Mouse (Mus musculus): ENCODE measurements around the gene Rcan2. TPM values are rescaled to one million over a fixed set of nuclear protein-coding genes. Genes with fewer than 3 reads are reported as not detected.
A peak's percentile ranks its signal among the peaks of the same experiment; 100 is the strongest.

Rcan2 gene
- polyA plus RNA-seq, 1 experiment = 96.2 TPM

- no peak for TF ChIP-seq POLR2A (IDR thresholded peaks at IDR 0.05; ENCODE audit: borderline replicate concordance, extremely low read depth, insufficient read depth, insufficient read length, poor library complexity, severe bottlenecking)
- no peak for TF ChIP-seq CTCF (IDR thresholded peaks at IDR 0.05; ENCODE audit: borderline replicate concordance, extremely low read depth, insufficient read depth, insufficient read length)
- no peak for DNase-seq (ENCODE audit: low read depth)
These were observed 26.1 kb downstream of the Rcan2 start for GRCm38 (mm10) chr17:43827261-43827660.

GRCm38 (mm10) chr17:43832401-43833124, 31.4 kb downstream of the Rcan2 start:
- no peak for DNase-seq (ENCODE audit: low read depth)
- TF ChIP-seq CTCF (IDR thresholded peaks at IDR 0.05; ENCODE audit: borderline replicate concordance, extremely low read depth, insufficient read depth, insufficient read length) (no peak), POLR2A (IDR thresholded peaks at IDR 0.05; ENCODE audit: borderline replicate concordance, extremely low read depth, insufficient read depth, insufficient read length, poor library complexity, severe bottlenecking) (no peak)

GRCm38 (mm10) chr17:43840208-43840607, 39.1 kb downstream of the Rcan2 start:
- no peak for TF ChIP-seq CTCF (IDR thresholded peaks at IDR 0.05; ENCODE audit: borderline replicate concordance, extremely low read depth, insufficient read depth, insufficient read length)
- TF ChIP-seq POLR2A (IDR thresholded peaks at IDR 0.05; ENCODE audit: borderline replicate concordance, extremely low read depth, insufficient read depth, insufficient read length, poor library complexity, severe bottlenecking) = no peak
- peak; percentile 22 for DNase-seq (ENCODE audit: low read depth)

GRCm38 (mm10) chr17:43846714-43847113, 45.6 kb downstream of the Rcan2 start:
- TF ChIP-seq POLR2A (IDR thresholded peaks at IDR 0.05; ENCODE audit: borderline replicate concordance, extremely low read depth, insufficient read depth, insufficient read length, poor library complexity, severe bottlenecking) (no peak), CTCF (IDR thresholded peaks at IDR 0.05; ENCODE audit: borderline replicate concordance, extremely low read depth, insufficient read depth, insufficient read length) (no peak)
- DNase-seq (ENCODE audit: low read depth) = no peak

- no peak for DNase-seq (ENCODE audit: low read depth)
- TF ChIP-seq POLR2A (IDR thresholded peaks at IDR 0.05; ENCODE audit: borderline replicate concordance, extremely low read depth, insufficient read depth, insufficient read length, poor library complexity, severe bottlenecking) (no peak), CTCF (IDR thresholded peaks at IDR 0.05; ENCODE audit: borderline replicate concordance, extremely low read depth, insufficient read depth, insufficient read length) (no peak)
These were observed 47.8 kb downstream of the Rcan2 start for GRCm38 (mm10) chr17:43848903-43849302.

GRCm38 (mm10) chr17:43855132-43855531, 54.0 kb downstream of the Rcan2 start:
- TF ChIP-seq CTCF (IDR thresholded peaks at IDR 0.05; ENCODE audit: borderline replicate concordance, extremely low read depth, insufficient read depth, insufficient read length) (no peak), POLR2A (IDR thresholded peaks at IDR 0.05; ENCODE audit: borderline replicate concordance, extremely low read depth, insufficient read depth, insufficient read length, poor library complexity, severe bottlenecking) (no peak)
- DNase-seq (ENCODE audit: low read depth) = no peak

- DNase-seq (ENCODE audit: low read depth) = peak; percentile 9
- TF ChIP-seq CTCF (IDR thresholded peaks at IDR 0.05; ENCODE audit: borderline replicate concordance, extremely low read depth, insufficient read depth, insufficient read length) (no peak), POLR2A (IDR thresholded peaks at IDR 0.05; ENCODE audit: borderline replicate concordance, extremely low read depth, insufficient read depth, insufficient read length, poor library complexity, severe bottlenecking) (no peak)
These were observed 54.9 kb downstream of the Rcan2 start for GRCm38 (mm10) chr17:43856081-43856480.

- peak; percentile 9 for DNase-seq (ENCODE audit: low read depth)
- TF ChIP-seq CTCF (IDR thresholded peaks at IDR 0.05; ENCODE audit: borderline replicate concordance, extremely low read depth, insufficient read depth, insufficient read length) (no peak; the same call in 1 of the 2 replicates), POLR2A (IDR thresholded peaks at IDR 0.05; ENCODE audit: borderline replicate concordance, extremely low read depth, insufficient read depth, insufficient read length, poor library complexity, severe bottlenecking) (no peak)
These were observed 67.7 kb downstream of the Rcan2 start for GRCm38 (mm10) chr17:43868808-43869207.

GRCm38 (mm10) chr17:43869677-43870076, 68.5 kb downstream of the Rcan2 start:
- peak; percentile 81 for DNase-seq (ENCODE audit: low read depth)
- TF ChIP-seq CTCF (IDR thresholded peaks at IDR 0.05; ENCODE audit: borderline replicate concordance, extremely low read depth, insufficient read depth, insufficient read length) (peak; percentile 92), POLR2A (IDR thresholded peaks at IDR 0.05; ENCODE audit: borderline replicate concordance, extremely low read depth, insufficient read depth, insufficient read length, poor library complexity, severe bottlenecking) (no peak)

GRCm38 (mm10) chr17:43874417-43874816, 73.3 kb downstream of the Rcan2 start:
- TF ChIP-seq CTCF (IDR thresholded peaks at IDR 0.05; ENCODE audit: borderline replicate concordance, extremely low read depth, insufficient read depth, insufficient read length) = no peak
- TF ChIP-seq POLR2A (IDR thresholded peaks at IDR 0.05; ENCODE audit: borderline replicate concordance, extremely low read depth, insufficient read depth, insufficient read length, poor library complexity, severe bottlenecking) = no peak
- DNase-seq (ENCODE audit: low read depth) = no peak

- DNase-seq (ENCODE audit: low read depth) = no peak
- TF ChIP-seq CTCF (IDR thresholded peaks at IDR 0.05; ENCODE audit: borderline replicate concordance, extremely low read depth, insufficient read depth, insufficient read length) = no peak
- TF ChIP-seq POLR2A (IDR thresholded peaks at IDR 0.05; ENCODE audit: borderline replicate concordance, extremely low read depth, insufficient read depth, insufficient read length, poor library complexity, severe bottlenecking) = no peak
These were observed 76.3 kb downstream of the Rcan2 start for GRCm38 (mm10) chr17:43877425-43877824.

GRCm38 (mm10) chr17:43883016-43883415, 81.9 kb downstream of the Rcan2 start:
- TF ChIP-seq CTCF (IDR thresholded peaks at IDR 0.05; ENCODE audit: borderline replicate concordance, extremely low read depth, insufficient read depth, insufficient read length) (peak; percentile 62), POLR2A (IDR thresholded peaks at IDR 0.05; ENCODE audit: borderline replicate concordance, extremely low read depth, insufficient read depth, insufficient read length, poor library complexity, severe bottlenecking) (no peak)
- DNase-seq (ENCODE audit: low read depth) = peak; percentile 90
